Mouse (Mus musculus): ENCODE results near the gene Gm49486. TPM values are rescaled to one million over a fixed set of nuclear protein-coding genes. Genes with fewer than 3 reads are reported as not detected.

The Gm49486 gene
- polyA plus RNA-seq, 1 experiment = 0.03 TPM

- no peak for TF ChIP-seq GATA1 (IDR thresholded peaks at IDR 0.05; ENCODE audit: low read length)
These were observed 16.3 kb upstream of the Gm49486 start for GRCm38 (mm10) chr15:79212750-79213446.

- no peak for TF ChIP-seq GATA1 (IDR thresholded peaks at IDR 0.05; ENCODE audit: low read length)
These were observed 15.6 kb upstream of the Gm49486 start for GRCm38 (mm10) chr15:79213591-79213990.

GRCm38 (mm10) chr15:79216191-79216590, 13.0 kb upstream of the Gm49486 start:
- TF ChIP-seq GATA1 (IDR thresholded peaks at IDR 0.05; ENCODE audit: low read length) = no peak

GRCm38 (mm10) chr15:79219572-79219971, 9.6 kb upstream of the Gm49486 start:
- TF ChIP-seq GATA1 (IDR thresholded peaks at IDR 0.05; ENCODE audit: low read length) = no peak

GRCm38 (mm10) chr15:79223641-79224040, 5.5 kb upstream of the Gm49486 start:
- TF ChIP-seq GATA1 (IDR thresholded peaks at IDR 0.05; ENCODE audit: low read length) = no peak

- no peak for TF ChIP-seq GATA1 (IDR thresholded peaks at IDR 0.05; ENCODE audit: low read length)
These were observed 4.5 kb upstream of the Gm49486 start for GRCm38 (mm10) chr15:79224685-79225084.

- no peak for TF ChIP-seq GATA1 (IDR thresholded peaks at IDR 0.05; ENCODE audit: low read length)
These were observed 6.1 kb downstream of the Gm49486 start for GRCm38 (mm10) chr15:79235268-79235667.

GRCm38 (mm10) chr15:79238036-79238435, 8.8 kb downstream of the Gm49486 start:
- no peak for TF ChIP-seq GATA1 (IDR thresholded peaks at IDR 0.05; ENCODE audit: low read length)

- TF ChIP-seq GATA1 (IDR thresholded peaks at IDR 0.05; ENCODE audit: low read length) = no peak
These were observed 13.5 kb downstream of the Gm49486 start for GRCm38 (mm10) chr15:79242574-79243233.

GRCm38 (mm10) chr15:79243234-79244042, 14.2 kb downstream of the Gm49486 start:
- no peak for TF ChIP-seq GATA1 (IDR thresholded peaks at IDR 0.05; ENCODE audit: low read length)

GRCm38 (mm10) chr15:79244071-79244893, 15.1 kb downstream of the Gm49486 start:
- TF ChIP-seq GATA1 (IDR thresholded peaks at IDR 0.05; ENCODE audit: low read length) = no peak

GRCm38 (mm10) chr15:79245321-79245720, 16.1 kb downstream of the Gm49486 start:
- no peak for TF ChIP-seq GATA1 (IDR thresholded peaks at IDR 0.05; ENCODE audit: low read length)

- no peak for TF ChIP-seq GATA1 (IDR thresholded peaks at IDR 0.05; ENCODE audit: low read length)
These were observed 21.0 kb downstream of the Gm49486 start for GRCm38 (mm10) chr15:79250236-79250635.

GRCm38 (mm10) chr15:79251168-79251567, 22.0 kb downstream of the Gm49486 start:
- TF ChIP-seq GATA1 (IDR thresholded peaks at IDR 0.05; ENCODE audit: low read length) = no peak

GRCm38 (mm10) chr15:79251781-79252491, 22.7 kb downstream of the Gm49486 start:
- no peak for TF ChIP-seq GATA1 (IDR thresholded peaks at IDR 0.05; ENCODE audit: low read length)

Measured in G1E-ER4 (cell line).